Mouse (Mus musculus) left cerebral cortex, postnatal 4 days (tissue): ENCODE measurements at regions not wholly inside any gene's neighbourhood (a gene's known extent, or its start where the extent isn't known, plus 50 kb on each side); places are given as distances from the start of the nearest gene placed in this dataset.

Experiments
- DNase-seq: peaks from one replicate; pipeline ENCODE4 v3.0.0-alpha.2; 2022
- intact Hi-C: fragments of 180-260 bp; cut with DNase I; formaldehyde crosslinking; loops from one replicate; pipeline ENCODE4 v1.15.1; 2025

DNA sequence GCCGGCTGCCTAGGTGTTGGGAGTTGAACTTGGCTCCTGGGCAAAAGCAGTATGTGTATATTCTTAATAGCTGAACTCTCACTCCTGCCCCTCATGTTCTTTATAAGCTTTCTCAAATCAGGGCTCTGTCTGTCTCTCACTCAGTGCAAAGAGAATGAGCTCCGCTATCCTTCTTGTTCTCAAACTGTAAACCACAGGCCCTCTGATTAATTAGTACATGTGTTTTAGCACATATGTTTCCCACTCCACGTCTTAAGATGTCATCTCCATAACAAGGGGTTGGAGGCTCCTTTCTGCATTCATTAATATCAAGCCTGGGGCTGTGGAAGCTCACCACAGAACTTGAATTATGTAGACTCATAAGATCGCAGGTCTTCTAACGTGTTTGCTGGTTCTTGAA is 104.7 kb downstream of the Nsun3 start:
- intact Hi-C loops, result no loop called here
- no peak for DNase-seq

DNA sequence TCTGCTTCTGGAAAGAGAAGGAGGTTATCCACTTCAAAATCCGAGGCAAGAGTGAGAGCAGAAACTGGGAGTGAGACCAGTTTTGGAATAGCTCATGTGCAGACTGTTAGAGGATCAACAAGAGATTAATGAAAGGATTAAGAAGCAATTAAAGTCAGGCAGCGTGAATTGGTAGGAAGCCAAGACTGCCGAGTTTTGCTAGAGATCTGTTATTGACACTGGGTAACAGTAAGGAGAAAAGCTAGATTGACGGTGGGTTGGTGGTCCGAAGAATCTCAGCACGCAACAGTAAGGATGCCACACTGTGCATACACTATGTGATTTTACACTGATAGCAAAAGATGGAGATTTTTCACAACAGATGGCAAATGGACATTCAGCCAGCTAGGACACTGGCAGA is 109.8 kb downstream of the Nsun3 start:
- DNase-seq, result peak; percentile 69
- intact Hi-C loops, result no loop called here

- DNase-seq, result no peak
- intact Hi-C loops, result no loop called here
These were observed 129.2 kb downstream of the Nsun3 start for GRCm38 (mm10) chr16:62657383-62657782.

- intact Hi-C loops, result no loop called here
- DNase-seq, result no peak
These were observed 132.2 kb downstream of the Nsun3 start for GRCm38 (mm10) chr16:62654436-62654835.

DNA sequence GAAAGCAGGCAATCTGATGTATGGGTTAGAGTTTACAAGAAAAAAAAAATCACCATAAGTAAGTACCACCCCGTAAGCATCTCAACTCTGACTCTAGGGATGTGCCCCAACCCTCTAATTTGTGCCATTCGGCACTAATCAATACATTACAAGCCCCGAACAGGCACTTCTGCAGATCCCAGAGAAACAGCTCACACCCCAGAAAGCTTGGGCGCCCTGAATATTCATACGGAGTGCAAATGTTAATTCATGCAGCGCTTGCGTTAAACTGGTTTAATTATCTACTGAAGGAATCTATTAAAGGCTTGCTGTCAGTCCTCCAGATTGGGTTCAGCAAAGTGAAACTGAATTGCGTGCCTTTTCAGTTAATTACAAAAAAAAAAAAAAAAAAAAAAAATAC is 132.8 kb downstream of the Nsun3 start:
- no peak for DNase-seq
- intact Hi-C loops, result no loop called here

- no peak for DNase-seq
- intact Hi-C loops, result no loop called here
These were observed 133.7 kb downstream of the Nsun3 start for GRCm38 (mm10) chr16:62652769-62653465.

DNA sequence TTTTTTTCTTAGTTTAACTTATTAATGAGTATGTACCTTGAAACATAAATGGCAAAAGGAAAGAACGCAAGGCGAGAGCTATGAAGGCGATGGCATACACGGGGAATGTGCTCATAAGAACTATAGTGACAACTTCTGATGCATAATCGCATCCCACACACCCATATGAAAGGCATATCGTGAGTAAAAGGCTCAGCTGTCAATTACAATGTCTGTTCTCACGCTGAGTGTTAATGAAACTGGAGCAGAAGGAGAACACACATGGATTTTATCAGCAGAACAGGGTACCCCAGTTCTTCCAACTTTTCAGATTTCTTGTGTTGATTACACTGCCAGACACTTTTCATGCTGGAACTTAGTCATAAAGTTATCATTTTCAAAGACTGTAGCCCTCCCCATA is 135.8 kb downstream of the Nsun3 start:
- no peak for DNase-seq
- intact Hi-C loops, result no loop called here

DNA sequence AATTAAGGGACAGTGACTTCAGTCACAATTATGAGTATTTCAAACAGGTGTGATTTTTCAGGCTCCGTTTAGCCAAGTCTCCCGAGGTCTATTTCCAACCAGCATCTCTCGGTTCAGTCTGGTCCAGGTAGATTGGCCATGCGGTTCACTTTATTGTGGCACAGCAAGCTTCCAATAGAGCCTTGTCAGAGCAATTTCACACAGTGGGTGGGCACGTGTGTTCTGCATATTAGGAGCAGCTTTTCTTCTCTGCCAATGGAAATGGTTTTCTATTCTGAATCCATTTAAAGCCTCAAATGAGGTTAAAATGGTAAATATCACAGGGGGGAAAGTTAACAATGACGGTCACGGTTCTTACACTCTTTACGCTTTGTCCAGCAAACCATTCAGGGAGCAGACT is 138.3 kb downstream of the Nsun3 start:
- intact Hi-C loops, result no loop called here
- DNase-seq, result no peak

DNA sequence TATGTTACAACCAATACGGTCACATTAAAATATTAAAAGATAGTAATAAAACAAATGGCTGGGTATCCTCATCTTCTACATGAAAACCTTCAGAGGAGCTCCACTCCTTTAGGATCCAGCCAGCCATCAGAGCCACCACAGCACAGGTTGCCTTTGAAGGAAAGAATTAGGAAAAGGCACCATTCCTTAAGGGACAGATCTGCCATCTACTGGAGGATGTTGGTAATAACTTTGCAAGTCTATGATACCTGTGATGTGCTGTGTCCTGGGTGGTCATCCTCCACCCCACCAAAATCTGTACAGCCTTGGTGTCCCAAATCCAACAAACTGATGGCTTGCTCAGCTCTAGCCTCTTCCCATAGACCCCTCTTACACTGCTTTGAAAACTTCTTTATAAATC is 140.5 kb downstream of the Nsun3 start:
- DNase-seq, result no peak

GRCm38 (mm10) chr16:62642859-62643403 is 143.7 kb downstream of the Nsun3 start:
- no peak for DNase-seq
- intact Hi-C loops, result no loop called here

More for the DNA sequence above, 140.5 kb downstream of the Nsun3 start:
- intact Hi-C loops, result no loop called here

- DNase-seq, result no peak
These were observed 162.7 kb downstream of the Nsun3 start for GRCm38 (mm10) chr16:62623938-62624337.

GRCm38 (mm10) chr16:62610873-62611272 is 175.7 kb downstream of the Nsun3 start:
- DNase-seq, result no peak
- intact Hi-C loops, result no loop called here

More at GRCm38 (mm10) chr16:62623938-62624337, 162.7 kb downstream of the Nsun3 start:
- intact Hi-C loops, result no loop called here

- no peak for DNase-seq
- intact Hi-C loops, result no loop called here
These were observed 178.0 kb downstream of the Nsun3 start for GRCm38 (mm10) chr16:62608617-62609016.

DNA sequence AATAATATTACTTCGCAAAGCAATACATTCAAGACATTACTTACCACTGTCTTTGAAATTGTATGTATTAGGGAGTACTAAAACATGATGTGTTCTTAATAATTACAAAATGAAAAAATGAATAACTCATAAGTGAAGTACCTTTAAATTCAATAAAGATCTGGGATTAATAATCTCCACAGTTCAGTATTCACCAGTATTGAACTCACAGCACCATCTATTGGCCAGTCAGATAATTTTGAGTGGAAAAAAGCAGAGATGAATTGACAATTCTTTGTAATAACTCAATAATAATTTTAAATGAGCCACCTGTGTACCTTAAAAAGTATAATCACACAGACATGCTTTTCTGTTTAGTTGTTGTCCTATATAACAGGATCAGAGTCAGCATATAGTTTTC is 180.7 kb downstream of the Nsun3 start:
- intact Hi-C loops, result no loop called here
- DNase-seq, result no peak

GRCm38 (mm10) chr16:62562051-62562450 is 224.6 kb downstream of the Nsun3 start:
- DNase-seq, result peak; percentile 44
- intact Hi-C loops, result no loop called here

- intact Hi-C loops, result no loop called here
- DNase-seq, result no peak
These were observed 243.5 kb downstream of the Nsun3 start for GRCm38 (mm10) chr16:62543156-62543555.

DNA sequence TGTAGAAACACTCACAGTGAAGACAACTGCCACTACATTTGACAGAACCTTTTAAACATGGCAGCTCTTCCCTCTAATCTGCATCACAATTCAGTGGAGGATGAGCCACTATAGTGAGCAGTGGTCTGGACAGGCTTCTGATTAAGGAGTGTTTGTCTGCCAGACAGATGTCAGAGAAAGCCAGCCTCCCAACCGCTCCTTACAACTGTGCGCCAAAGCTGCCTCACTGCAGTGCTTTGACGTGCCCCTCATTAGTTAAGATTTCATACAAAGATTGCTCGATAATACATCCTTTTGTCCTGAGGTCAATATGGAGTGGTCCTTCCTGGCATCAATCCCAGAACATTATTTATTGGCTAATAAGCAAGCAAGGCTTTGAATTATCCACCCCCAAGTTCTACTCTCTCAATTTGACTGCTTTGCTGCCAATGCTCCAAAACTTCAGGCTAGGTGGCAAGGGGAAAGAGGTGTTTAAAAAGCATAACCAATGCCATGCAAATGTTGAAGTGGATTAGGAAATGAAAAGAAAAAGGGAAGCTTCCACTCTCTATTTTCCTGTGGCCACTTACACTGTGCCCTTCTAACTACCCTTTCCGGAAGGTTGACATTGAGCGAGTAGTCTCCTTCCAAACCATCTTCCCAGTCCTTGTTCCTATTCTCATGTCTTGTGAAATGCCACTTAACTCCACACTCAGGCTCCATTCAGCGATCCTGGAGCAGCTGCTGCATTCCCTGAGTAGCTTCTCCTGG is 248.7 kb downstream of the Nsun3 start:
- intact Hi-C loops, result no loop called here
- peak; percentile 18 for DNase-seq

- peak; percentile 19 for DNase-seq
- intact Hi-C loops, result loop anchor here (10.0 kb wide), 1 partner anchor 1905 kb away; the partner anchor contains the start of gene Epha6
These were observed 277.3 kb downstream of the Nsun3 start for GRCm38 (mm10) chr16:62509321-62509720.

DNA sequence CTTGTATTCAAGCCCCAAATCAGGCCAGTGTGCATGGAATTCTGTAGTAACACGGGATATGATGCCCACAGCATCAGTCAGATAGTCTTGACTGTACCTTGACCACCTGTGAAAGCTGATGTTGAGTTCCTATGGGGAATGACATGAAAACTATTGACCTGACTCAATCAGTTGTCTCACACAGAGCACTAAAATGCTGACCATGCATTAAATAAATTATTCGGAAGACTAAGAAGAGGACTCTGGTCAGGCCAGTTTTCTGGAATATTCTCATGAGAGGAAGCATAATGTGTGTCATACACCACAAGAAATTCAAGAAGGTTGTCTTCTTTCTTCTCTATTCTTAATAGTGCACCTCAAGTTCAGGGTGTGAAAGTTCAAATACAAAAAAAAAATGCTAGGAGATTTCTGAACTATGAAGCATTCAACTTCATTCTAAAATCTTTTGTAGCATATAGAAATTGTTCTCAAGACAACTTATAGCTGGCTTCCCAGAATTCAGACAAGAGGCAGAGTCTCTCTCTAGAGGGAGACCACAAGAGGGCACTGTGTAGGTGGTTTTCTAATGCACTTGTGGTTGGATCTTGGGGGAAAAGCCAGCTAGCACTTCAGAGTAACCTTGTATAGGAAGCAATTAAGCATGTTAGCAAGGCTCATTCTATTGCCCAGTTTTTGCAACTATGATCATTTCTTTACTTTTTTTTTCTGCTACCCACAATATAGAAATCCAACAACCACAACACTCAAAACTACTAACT is 279.7 kb downstream of the Nsun3 start:
- DNase-seq, result peak; percentile 14
- intact Hi-C loops, result loop anchor here (10.0 kb wide), 1 partner anchor 1902 kb away; the partner anchor contains the start of gene Epha6

DNA sequence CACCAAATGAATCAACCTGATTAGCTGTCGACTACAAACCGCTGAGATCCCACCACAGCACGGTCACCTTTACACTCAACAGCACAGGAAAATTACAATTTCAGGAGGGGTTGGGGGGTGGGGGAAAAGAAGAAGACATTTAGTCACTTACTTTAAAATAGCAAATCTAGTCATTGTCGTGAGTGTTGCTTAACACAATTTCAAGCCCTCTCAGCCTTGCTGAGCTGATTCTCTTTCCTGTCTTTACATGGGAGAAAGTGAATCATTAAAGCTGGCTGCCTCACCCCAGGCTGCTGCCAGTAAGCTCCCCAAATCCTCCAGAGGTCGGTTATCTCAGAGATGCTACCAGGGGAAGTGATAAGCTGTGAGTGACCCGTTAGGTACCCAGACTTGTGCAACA is 285.7 kb downstream of the Nsun3 start:
- intact Hi-C loops, result loop anchor here (10.0 kb wide), 1 partner anchor 1896 kb away; the partner anchor contains the start of gene Epha6
- DNase-seq, result no peak

DNA sequence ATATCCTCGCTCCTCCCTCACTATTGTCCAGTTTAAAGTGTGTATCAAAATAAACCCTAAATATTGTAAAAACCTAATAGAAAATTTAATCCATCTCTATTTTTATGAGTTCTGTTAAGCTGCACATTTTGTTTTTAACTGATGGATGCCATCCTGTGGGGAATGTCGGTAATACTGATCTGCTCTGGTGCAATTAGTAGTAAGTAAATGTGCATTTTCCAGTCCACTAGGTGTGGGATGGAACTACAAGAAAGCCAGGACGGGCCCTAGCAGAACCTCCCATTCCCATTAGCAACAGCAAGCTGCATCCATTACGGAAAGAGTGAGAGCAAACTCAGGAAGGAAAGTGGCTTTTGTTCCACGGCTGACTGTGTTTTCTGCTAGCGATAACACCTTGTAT is 286.3 kb downstream of the Nsun3 start:
- intact Hi-C loops, result loop anchor here (10.0 kb wide), 1 partner anchor 1896 kb away; the partner anchor contains the start of gene Epha6
- DNase-seq, result no peak
